Mouse (Mus musculus): ENCODE measurements around the gene Patj.

DNA sequence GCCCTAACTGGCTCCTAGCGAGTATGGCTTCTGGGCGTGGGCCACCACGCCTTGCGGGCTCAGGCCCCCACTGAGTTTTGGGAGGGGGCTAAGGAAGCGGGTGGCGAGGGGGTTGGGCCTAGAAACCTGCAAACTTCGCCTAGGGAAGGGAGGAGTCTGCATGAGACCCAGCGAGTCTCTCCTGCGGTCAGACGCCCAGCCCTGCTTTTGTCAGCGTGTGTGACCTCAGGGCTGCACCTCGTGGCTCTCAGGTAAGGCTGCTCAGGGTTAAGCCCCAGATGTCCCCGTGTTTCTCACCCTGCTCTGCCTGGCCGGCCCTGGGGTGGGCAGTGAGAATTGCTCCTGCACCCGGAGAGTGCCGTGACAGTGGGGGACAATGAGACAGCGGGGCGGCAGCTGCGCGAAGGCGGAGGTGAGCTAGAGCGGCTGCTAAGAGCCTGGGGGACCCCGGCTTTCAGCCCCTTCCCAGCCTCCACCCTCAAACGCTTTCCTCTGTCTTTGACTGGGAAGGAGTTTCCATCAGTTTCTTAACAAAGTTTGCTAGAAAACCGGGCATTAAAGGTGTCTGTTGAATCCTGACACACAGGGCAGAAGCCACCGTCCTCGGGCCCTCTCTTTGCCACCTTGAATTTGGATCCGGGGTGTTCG, 331.1 kb downstream of the Patj start, which contains the start of gene L1td1:
- TF ChIP-seq POLR2A (IDR thresholded peaks at IDR 0.05; ENCODE audit: low read depth, low read length): no peak
- no peak for TF ChIP-seq CTCF (conservative IDR thresholded peaks at IDR 0.05; ENCODE audit: insufficient read depth, insufficient read length, low read depth, low read length)

Measured in kidney, adult 2 months (tissue).